Mouse (Mus musculus) gastrocnemius, postnatal 25 days (tissue): ENCODE measurements at regions not wholly inside any gene's neighbourhood (a gene's known extent, or its start where the extent isn't known, plus 50 kb on each side); places are given as distances from the start of the nearest gene placed in this dataset.
A peak's percentile ranks its signal among the peaks of the same experiment; 100 is the strongest.

Experiments
- DNase-seq: peaks from one replicate; pipeline ENCODE4 v3.0.0; 2022

DNA sequence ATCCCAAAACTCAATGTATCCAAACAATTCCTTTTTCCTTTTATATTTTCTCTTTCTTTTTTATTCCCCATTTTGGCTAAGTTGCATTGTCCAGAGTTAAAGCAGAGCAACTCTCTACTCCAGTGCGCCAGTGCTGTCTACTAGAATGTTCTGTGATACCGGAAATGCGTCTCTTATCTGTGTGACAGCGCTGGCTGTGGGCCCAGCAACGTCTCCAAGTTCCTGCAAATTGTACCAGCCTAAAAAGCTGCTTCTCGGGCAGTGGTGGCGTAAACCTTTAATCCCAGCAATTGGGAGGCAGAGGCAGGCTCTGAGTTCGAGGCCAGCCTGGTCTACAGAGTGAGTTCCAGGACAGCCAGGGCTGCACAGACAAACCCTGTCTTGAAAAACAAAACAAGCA lies 59.4 kb downstream of the Cox18 start:
- no peak for DNase-seq

DNA sequence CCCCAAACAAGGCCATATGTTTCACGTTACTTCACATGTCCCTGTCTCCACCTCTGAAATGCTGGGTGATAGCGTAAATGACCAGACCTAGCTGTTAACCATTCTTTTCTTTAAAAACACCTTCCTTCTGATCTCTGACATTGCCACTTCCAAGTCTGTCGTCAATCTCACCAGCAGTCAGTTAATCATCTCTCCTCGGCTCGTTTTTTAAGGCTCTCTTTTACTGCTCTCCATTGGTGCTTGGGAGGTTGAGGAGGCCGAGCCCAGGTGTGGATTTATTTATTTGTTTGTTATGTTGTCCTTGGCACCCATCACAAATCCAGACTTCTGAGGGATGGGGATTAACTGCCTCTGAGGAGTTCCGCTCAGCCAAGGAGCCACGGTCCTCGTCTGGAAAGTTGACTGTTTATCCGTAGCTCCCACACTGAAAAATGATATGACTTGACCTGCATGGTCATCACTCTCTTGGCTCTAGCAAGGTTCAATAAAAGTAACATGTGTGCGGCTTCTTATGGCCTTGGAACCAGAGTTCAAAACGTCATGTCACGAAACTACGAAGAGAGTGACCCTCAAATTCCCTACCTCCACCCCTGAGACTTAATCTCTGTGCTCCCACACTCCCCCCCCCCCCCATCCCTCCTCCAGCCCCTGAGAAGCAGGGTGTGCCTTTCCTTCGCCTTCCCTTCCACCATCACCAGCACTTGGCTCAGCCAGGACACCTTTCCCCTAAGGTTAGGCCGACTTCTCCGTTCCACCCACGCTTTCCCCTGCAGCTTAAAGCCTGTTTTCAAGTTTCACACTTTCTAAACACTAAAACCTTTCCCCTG lies 60.6 kb downstream of the Cox18 start:
- DNase-seq, result no peak

DNA sequence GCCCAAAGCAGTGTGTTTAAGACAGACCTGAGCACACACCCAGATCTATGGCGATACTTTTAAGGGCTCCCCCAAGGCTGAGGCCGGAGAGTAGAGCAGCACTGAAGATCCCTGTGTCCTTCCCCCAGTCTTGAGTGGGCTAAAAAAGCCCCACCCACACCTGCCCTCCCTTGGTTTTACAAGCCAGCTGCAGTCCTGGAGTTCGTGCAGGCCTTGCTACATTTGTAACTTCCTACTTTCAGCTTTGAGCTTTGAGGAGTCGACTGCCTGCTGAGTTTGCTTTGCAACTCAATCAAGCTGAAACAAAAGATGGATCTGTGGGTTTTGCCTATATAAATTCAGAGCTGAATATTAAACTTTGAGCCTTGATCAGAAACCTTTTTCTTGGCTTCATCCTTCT lies 63.5 kb downstream of the Cox18 start:
- no peak for DNase-seq

DNA sequence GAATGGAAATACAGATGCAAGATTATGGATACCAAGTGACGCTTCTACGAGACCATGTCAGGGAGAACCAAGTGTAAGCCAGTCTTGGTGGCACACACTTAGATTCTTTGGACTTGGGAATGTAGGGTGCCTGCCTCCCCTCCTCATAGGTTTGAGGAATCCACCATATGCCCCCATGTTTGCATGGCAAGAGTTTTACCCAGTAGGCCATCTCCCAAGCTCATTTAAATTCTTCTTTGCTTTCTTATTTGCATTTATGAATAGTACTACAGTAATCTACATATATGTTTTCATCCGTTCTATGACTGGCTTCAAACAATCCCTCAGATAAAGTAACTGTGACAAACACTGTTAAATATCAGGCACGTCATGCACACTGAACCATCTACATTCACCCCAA lies 67.3 kb downstream of the Cox18 start:
- DNase-seq, result no peak

DNA sequence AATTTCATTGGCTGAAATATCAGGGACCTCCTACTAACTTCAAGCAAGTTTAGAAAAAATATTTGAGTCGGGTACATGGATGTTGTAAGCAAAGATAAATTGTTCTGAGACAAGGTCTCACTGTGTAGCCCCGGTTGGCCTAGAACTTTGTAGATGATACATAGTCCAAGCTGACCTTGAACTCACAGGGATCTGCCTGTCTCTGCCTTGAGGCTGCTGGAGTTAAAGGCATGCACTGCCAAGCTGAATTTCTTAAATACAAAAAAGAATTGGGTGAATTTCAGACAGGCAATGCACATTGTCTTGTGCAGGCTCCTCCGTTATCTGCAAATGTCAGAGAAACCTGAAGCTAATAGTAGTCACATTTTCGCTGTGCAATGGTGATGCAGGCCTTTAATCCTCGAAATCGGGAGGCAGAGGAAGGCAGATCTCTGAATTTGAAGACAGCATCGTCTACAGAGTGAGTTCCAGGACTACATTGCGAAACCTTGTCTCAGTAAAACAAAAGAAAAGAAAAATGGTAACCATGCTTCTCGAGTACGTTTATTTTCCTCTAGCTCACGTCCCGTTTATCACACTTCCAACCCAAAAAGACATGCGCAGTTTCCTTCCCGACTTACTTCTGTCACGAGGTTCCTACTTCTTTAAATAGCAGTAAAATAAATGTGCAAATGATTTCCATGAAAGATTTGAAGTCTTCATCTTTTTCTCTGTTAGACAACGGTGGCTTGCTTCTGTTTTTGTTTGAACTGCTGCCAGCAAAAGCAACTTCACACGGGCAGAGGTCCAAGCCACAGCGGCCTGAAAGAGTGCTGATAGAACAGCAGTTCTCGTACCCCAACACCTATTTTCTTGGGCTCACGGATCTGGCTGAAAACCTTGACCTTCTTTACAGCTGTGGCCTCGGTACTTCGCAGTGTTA lies 73.9 kb downstream of the Cox18 start:
- DNase-seq, result no peak

DNA sequence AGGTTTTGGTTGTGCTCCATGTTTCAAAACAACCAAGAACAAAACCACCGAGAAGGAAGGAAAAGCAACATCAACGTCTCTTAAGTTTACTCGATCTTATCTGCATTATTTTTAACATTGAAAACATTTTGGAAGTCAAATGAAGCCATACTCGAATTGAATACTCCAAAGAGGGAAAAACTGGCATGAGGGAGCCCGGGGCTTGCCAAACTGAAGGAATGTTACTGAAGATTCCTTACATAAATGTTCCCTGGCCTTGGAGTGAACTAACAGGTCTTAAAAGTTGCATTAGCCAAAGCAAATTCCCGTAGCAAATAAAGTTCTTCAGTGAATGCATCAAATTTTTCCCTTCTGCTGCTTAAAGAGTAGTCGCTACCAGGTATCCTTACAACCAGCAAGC lies 87.8 kb downstream of the Cox18 start:
- peak; percentile 46 for DNase-seq

DNA sequence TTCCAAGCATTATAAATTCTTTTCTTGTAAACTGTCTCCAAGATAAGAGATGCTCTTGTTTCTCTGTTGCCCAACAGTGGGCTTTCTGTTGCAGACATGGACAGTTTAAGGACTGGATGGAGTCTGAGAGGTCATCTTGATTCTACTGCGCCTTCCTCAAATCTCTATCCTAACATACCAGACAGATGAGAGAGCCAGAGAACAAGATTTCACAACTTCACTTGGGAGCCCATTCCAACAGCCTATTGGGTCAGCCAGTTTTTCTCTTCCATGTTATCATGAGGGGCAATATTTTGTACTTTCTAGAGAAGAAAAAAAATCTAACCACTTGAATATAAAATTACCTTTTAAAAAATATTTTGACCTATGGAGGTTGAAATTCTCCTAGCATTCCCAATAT lies 116.8 kb downstream of the Cox18 start:
- no peak for DNase-seq

DNA sequence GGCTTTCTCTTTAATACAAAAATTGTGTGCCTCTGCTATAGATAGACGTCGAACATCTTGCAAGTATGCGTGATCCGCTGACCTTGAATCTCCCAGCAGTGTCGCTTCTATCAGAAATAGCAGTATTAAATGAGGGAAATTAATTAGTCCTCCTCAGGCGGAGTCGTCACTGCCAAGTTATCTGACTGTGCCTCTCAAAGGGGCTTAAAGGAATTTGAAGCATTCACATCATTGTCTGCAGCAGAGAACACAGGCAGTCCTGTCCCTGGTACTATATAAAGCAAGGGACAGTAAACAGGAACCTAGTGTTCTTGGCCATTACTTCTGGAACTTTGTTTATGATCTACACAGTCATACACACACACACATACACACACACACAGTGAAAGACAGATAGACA lies 119.1 kb downstream of the Cox18 start:
- DNase-seq, result peak; percentile 6

DNA sequence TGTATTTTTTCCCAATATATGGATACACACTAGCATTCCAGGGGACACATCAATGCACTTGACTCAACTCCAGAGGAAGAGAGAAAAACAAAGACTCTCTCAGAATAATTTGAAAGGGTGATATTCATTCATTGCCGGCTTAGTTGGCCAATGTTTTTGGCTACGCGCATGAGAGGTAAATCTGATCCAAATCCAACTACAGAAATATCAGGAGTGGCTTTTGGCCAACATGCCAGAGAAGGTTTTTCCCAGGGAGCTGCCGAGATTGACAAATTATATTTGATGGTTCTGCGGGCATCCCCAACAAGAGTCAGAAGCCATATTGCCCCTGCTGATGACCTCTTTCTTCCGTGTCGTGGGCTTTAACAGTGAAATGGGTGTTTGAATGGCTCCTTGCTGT lies 135.3 kb downstream of the Cox18 start:
- no peak for DNase-seq

DNA sequence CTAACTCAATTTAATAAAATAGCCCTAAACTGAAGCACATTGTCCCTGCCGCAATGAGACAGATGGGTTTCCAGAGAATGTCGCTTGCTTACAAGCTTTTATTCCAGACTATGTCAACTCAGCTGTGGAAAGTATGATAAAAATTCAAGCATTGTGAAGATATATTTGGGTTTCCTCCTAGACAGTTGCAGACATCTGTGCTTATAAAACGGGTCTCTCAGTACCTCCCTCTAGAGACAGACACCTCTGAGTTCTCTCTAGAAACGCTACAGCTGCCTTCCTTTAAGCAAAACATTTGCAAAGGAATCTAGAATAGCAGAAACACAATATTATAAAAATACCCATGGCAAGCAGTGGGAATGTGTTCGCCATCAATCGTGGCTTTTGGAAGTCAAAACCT lies 137.3 kb downstream of the Cox18 start:
- no peak for DNase-seq

DNA sequence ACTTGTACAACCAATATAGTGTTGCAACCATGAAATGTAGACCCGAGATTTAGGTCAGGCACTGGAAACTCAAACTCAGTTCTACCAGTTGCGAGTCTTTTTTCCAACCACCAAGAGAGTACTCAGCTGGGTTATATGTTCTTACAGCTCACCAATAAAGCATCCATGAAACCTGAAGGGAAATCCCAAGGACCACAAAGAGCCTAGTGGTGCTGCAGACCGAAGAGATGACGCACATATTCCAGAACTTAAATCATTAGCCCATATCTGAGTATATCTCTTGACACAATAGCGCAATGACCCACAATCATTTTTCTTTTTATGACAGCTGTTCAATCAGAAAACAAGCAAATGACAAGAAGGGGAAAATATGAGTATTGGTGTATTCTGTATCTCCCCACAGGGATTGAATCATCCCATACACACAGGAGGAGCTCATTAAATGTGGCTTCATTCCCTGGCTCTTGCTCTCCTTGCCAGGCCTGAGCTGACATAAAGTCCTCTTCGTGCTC lies 146.7 kb downstream of the Cox18 start:
- DNase-seq, result no peak

DNA sequence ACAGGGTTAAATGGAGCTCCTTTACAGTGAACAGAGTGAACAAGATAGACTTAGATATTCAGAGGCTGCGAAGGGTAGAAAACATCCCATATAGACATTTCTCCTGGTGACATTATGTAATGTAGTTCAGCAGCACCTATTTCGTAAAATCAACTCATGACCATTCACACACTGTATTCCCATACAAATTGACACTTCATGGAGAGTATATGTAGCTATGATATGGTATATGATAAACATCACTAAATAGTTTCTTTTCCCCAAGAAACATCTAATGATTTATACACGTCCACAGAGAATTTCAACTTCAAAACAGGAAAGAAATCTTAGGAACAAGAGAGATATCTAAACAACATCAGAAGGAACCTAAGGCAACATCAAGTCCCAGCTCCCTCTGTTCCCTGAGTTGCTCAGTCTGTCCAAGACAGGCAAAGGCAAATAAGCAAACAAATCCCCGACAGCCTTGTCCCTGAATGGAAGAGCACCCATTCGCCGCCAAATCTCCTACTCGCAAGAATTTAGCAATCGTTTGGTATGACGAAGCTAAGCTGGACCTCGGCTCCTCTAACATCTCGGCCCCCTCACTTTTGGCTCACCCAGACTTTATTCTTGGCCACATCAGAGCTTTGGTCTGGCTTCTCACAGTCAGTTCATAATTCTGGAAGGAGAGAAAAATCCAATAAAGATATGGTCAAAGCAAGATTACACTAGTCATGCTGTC lies 148.0 kb downstream of the Cox18 start:
- DNase-seq, result peak; percentile 15

DNA sequence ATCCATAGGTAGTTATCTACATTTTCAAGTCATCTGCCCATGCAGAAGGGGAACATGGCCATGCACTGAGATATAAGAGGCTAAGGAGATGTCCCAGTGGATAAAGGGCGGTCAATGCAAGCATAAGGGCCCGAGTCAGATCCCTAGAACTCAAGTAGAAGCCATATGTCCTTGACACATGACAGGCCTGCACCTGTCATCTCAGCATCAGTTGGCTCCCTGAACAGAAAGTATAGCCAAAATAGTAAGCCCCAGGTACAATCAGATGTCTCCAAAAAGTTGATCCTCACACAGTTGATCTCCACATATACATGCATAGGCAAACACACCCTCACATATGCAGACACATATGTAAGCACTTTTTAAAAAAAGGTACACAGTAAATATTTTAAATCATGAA lies 152.0 kb downstream of the Cox18 start:
- DNase-seq, result no peak

DNA sequence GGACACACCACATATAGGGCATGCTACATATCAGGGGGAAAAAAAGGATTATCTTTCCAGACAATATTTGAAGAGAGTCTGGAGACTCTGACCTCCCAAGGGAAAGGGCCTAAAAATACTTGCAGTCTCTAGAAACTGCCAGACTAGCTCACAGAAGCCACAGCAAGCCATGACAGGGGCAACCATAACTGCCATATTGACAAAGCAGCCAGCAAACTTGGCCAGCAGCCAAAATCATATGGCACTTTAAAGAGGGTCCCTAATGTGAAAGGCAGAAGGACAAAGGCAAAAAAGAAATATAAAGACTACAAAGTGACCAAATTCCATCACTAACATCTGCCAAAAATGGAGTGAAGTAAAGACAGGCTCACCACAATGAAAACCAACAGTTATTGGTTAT lies 155.2 kb downstream of the Cox18 start:
- DNase-seq, result no peak

DNA sequence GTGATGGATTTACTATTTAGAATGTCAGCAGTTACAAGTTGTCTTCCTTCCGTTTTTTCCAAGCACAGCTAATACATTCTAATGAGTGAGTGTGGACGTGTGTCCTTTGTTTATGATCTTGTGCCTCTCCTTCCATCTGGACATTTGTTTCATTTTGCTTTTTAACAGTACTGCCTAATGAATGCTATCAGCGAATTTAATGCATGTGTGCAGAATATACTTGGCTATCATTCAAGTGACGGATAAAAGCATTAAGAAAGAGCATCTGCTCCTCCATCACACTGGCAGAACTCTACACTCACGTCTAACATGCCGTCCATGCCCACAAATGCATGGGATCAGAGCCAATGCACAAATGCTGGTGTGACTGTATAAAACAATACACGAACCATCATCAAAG lies 156.0 kb downstream of the Cox18 start:
- no peak for DNase-seq

DNA sequence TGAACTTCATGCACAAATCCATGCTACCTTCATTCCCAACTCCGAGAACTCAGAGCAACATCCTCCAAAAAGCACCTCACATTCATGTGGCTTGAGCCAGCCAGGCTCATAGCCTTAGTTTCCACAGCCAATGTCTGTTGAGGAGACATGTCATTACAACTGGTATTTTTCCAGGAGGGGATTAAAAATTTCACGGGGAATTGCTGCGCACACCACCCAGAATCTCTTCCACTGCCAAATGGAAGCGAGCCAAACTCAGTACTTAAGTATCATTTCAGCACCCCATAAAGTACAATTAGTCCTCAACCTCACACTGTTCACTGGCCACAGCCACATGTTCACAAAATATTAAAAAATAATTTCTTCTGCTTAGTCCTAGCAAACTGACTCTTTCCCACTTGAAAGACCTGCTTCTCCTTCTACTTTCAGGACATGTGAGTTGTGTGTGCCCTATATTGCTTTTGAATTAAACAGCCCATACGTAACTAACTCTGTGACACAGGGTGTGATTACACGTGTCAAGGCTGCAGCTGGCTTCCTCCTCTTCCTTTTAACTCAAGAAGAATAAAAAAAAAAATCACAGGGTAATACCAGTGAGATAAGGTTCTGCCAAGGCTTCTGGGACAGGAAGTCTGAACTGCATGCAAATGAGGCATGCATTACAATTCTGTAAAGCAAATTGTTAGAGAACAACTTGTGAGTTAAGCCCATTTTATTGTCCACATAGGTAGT lies 157.8 kb downstream of the Cox18 start:
- DNase-seq, result no peak

DNA sequence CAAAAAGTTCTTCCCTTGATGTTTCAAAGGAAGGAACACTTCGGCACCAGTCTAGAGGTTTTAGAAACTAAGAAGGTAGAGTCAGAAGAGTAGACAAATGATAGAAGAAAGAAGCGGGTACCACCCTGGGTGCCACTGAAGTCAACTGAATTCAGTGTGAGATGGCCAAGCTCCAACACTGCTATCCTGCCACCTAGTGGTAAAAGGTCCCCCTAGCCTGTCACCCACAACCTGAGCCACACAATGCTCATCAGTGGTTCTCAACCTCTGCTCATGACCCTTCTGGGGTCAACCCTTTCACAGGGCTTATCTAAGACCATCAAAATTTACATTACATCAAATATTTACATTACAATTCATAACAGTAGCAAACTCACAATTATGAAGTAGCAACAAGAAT lies 168.1 kb downstream of the Cox18 start:
- DNase-seq, result no peak

DNA sequence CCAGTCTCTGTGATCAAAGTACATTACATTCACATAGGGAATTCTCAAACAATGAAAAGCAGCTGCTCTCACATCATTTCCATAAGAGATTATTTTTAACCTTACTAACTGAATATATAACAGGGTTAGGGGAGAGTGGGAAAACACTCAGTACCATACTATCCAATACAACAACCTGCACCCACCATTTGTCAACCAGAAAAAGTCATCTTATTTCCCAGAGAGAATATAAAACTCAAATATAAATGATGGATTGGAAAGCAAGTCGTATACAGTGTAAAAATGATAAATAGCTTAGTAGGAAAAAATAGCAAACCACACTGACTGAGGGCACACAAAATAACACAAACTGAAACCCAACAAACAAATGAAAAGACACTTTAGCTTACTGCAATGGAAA lies 169.4 kb upstream of the Adamts3 start:
- no peak for DNase-seq

DNA sequence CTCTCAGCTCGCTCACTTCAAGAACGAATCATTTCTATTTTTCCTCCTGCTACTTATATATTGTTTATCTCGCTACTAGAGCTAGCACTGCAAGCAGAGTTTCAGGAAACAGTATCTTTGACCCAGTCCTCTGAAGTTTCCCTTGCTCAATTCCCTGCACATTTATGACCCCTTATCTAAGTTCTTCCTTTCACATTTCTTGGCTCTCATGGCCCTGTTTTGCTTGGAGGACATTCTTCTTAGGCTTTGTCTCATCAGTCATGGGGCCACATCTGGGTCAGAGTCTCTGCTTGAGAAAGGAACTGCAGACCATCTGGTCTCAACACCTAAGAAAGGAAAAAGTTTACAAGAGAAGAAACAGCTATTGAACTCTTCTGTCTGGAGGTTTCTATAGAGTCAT lies 166.7 kb upstream of the Adamts3 start:
- DNase-seq, result no peak

DNA sequence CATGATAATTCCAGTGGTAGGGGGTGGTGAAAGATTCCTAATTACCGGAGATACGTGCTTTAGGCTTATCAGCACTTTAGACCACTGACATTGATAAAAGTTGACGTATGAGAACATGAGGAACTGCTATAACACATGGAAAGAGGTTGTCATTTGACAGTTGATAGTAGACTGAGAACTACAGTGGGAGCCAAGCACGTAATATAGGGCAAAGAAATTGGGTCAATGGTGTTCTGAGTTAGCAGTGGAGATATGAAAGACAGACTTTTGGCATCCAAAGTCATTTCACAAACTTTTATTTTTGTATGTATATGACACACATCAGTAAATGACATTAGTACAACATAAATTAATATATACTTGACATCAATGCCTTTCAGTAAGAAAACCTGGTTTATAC lies 159.6 kb upstream of the Adamts3 start:
- DNase-seq, result no peak

DNA sequence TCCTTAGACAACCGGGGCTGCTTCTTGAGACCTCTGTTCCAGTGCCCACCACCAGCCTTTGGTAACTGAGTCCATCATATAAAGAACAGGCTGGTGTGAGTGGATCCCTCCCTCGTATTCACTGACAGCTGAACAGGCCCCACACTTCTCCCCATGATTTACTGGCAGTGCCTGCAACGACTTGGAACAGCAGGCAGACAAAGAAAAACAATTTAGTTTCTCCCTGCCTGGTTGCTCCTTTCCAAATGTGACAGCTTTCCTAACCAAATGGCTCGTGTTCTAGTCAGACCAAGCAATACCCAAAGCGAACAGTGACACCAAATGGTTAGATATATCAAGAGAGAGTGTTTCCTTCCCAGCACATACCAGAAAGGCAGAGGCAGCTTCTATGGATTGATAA lies 150.0 kb upstream of the Adamts3 start:
- DNase-seq, result peak; percentile 6

DNA sequence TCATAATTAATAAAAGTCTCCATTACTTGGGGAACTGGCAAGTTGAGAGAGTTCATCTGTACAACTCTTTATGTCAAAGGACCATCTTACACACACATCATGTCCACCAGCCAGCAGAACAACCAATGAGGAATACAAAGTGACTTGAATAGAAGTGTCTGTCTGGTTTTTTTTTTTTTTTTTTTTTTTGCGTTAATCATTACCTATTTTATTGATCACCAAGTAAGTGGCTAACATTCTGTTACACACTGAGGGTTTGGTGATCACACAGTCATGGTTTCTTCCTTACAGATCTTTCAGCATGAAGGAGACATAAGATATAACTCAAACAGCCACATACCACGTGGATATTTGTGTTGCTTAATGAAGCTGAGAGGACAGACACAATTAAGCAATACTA lies 147.6 kb upstream of the Adamts3 start:
- no peak for DNase-seq
